Mouse (Mus musculus): Measurements from ENCODE around the gene Cep250. TPM values are rescaled to one million over a fixed set of nuclear protein-coding genes. Genes with fewer than 3 reads are reported as not detected.

Gene Cep250
- polyA plus RNA-seq, 1 experiment from 2014 or later = 35.7 TPM

GRCm38 (mm10) chr2:155974087-155974731, 18.0 kb downstream of the Cep250 start:
- Histone ChIP-seq H3K4me2 (no peak overlapping the region), H3K4me3 (no peak overlapping the region), H3K4me1 (no peaks in the 10 kb centered on the region), H3K9me3 (no peaks in the 10 kb centered on the region), H3K9ac (no peak overlapping the region), H3K27ac (no peak overlapping the region), H3K36me3 (peaks cover 87% of the 10 kb centered on the region), H3K27me3 (no peaks in the 10 kb centered on the region)
- ATAC-seq (ENCODE audit: insufficient number of reproducible peaks, insufficient read depth, low FRiP score, low TSS enrichment, low read depth) = no peak
- WGBS = 81% methylated on average over 14 of the region's 14 CpGs

DNA sequence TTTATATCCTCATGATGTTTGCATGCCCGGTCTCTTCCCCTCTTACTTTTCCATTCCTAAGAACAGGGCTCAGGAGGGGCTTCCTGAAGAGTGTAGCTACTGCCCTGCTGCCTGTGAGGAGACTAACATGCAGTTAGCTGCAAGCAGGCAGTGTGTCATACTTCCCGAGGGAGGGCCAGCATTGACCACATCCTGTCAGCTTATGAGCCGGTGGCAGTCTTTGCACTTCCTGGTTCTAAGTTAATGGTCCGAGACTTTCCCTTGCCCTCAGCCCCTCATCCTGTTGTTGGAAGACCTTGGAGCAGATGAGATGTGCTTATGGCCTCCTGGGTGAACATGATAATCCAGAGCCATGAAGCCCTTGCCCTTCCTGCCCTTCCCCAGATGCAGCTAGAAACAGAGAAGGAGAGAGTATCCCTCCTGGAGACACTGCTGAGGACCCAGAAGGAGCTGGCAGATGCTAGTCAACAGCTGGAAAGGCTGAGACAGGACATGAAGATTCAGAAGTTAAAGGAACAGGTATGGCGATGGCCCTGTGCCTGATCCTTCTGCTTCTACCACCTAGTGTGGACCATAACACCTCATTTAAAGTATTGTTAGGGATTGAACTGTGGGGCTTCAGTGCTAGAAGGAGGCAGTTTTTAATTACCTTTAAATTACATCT, 23.2 kb downstream of the Cep250 start:
- no peak for ATAC-seq (ENCODE audit: insufficient number of reproducible peaks, insufficient read depth, low FRiP score, low TSS enrichment, low read depth)
- peaks cover 91% of the 10 kb centered on the region for H3K36me3 ChIP-seq

DNA sequence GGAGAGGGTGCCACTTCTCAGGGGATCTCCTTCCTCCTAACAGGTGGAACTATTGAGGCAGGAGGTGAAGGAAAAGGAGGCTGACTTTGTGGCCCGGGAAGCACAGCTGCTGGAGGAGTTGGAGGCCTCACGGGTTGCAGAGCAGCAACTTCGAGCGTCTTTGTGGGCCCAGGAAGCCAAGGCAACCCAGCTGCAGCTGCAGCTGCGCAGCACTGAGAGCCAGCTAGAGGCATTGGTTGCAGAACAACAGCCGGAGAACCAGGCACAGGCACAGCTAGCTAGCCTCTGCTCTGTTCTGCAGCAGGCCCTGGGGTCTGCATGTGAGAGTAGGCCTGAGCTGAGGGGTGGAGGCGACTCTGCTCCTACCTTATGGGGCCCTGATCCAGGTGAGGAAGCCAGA, 29.5 kb downstream of the Cep250 start:
- H3K27me3 ChIP-seq = no peaks in the 10 kb centered on the region
- ATAC-seq (ENCODE audit: insufficient number of reproducible peaks, insufficient read depth, low FRiP score, low TSS enrichment, low read depth) = no peak
- H3K9me3 ChIP-seq = no peaks in the 10 kb centered on the region
- 84% methylated on average over 7 of the region's 7 CpGs for WGBS
- no peak overlapping the region for H3K9ac ChIP-seq
- H3K27ac ChIP-seq = no peak overlapping the region
- H3K4me3 ChIP-seq = no peak overlapping the region
- no peaks in the 10 kb centered on the region for H3K4me1 ChIP-seq
- H3K36me3 ChIP-seq = peaks cover 99% of the 10 kb centered on the region
- no peak overlapping the region for H3K4me2 ChIP-seq

More for the DNA sequence above, 23.2 kb downstream of the Cep250 start:
- no peak overlapping the region for H3K9ac ChIP-seq
- no peaks in the 10 kb centered on the region for H3K27me3 ChIP-seq
- 85% methylated on average over 5 of the region's 5 CpGs for WGBS
- no peaks in the 10 kb centered on the region for H3K4me1 ChIP-seq
- no peak overlapping the region for H3K27ac ChIP-seq
- H3K4me2 ChIP-seq = no peak overlapping the region
- no peak overlapping the region for H3K4me3 ChIP-seq
- no peaks in the 10 kb centered on the region for H3K9me3 ChIP-seq

- WGBS = 96% methylated on average over 6 of the region's 6 CpGs
- no peaks in the 10 kb centered on the region for H3K4me1 ChIP-seq
- no peak overlapping the region for H3K4me2 ChIP-seq
- no peaks in the 10 kb centered on the region for H3K27me3 ChIP-seq
- H3K4me3 ChIP-seq = no peak overlapping the region
- H3K27ac ChIP-seq = no peak overlapping the region
- ATAC-seq (ENCODE audit: insufficient number of reproducible peaks, insufficient read depth, low FRiP score, low TSS enrichment, low read depth) = no peak
- H3K36me3 ChIP-seq = peaks cover 99% of the 10 kb centered on the region
- H3K9ac ChIP-seq = no peak overlapping the region
- H3K9me3 ChIP-seq = no peaks in the 10 kb centered on the region
These were observed 30.9 kb downstream of the Cep250 start for GRCm38 (mm10) chr2:155987131-155987530.

DNA sequence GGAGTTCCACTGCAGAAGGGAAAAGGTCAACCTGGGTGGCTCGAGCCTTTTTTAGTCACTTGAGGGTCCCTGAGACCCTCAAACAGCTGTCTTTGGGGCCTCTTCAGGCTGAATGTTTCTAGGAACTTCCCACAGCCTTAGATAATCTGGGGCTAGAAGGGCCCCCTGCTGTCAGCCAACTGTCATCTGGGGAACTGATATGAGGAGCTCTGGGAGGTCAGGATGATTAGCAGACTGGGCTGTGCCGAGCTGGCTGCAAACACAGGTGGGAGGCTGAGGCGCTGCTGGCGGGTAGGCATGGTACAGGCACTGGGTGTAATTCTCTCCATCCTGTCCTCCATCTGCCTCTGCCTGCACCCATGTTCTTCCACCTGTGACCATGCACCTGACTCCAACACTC, 32.8 kb downstream of the Cep250 start:
- H3K36me3 ChIP-seq = peaks cover 99% of the 10 kb centered on the region
- WGBS = 85% methylated on average over 4 of the region's 4 CpGs

GRCm38 (mm10) chr2:155991151-155991550, 34.9 kb downstream of the Cep250 start:
- Histone ChIP-seq H3K4me2 (no peak overlapping the region), H3K36me3 (peaks cover 99% of the 10 kb centered on the region)
- 93% methylated on average over 10 of the region's 10 CpGs for WGBS

More for the DNA sequence above, 32.8 kb downstream of the Cep250 start:
- H3K4me3 ChIP-seq = no peak overlapping the region
- H3K9ac ChIP-seq = no peak overlapping the region
- no peak overlapping the region for H3K27ac ChIP-seq
- no peaks in the 10 kb centered on the region for H3K27me3 ChIP-seq
- H3K9me3 ChIP-seq = no peaks in the 10 kb centered on the region
- H3K4me1 ChIP-seq = no peaks in the 10 kb centered on the region
- H3K4me2 ChIP-seq = no peak overlapping the region
- ATAC-seq (ENCODE audit: insufficient number of reproducible peaks, insufficient read depth, low FRiP score, low TSS enrichment, low read depth) = no peak

DNA sequence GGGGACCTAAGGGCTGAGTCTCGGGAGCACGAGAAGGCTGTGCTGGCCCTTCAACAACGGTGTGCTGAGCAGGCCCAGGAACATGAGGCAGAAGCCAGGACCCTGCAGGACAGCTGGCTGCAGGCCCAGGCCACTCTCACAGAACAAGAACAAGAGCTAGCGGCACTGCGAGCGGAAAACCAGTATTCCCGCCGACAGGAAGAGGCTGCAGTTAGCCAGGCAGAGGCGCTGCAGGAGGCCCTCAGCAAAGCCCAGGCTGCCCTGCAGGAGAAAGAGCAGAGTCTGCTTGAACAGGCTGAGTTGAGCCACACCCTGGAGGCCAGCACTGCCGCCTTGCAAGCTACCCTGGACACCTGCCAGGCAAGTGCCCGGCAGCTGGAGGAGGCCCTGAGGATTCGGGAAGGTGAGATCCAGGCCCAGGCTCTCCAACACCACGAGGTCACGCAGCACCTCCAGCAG, 35.6 kb downstream of the Cep250 start:
- no peak overlapping the region for H3K4me3 ChIP-seq
- no peaks in the 10 kb centered on the region for H3K27me3 ChIP-seq
- H3K9me3 ChIP-seq = no peaks in the 10 kb centered on the region
- ATAC-seq (ENCODE audit: insufficient number of reproducible peaks, insufficient read depth, low FRiP score, low TSS enrichment, low read depth) = no peak
- WGBS = 88% methylated on average over 14 of the region's 14 CpGs
- no peak overlapping the region for H3K9ac ChIP-seq
- H3K4me2 ChIP-seq = no peak overlapping the region
- no peak overlapping the region for H3K27ac ChIP-seq
- H3K4me1 ChIP-seq = no peaks in the 10 kb centered on the region
- H3K36me3 ChIP-seq = peaks cover 99% of the 10 kb centered on the region

More at GRCm38 (mm10) chr2:155991151-155991550, 34.9 kb downstream of the Cep250 start:
- Histone ChIP-seq H3K4me3 (no peak overlapping the region), H3K9me3 (no peaks in the 10 kb centered on the region), H3K4me1 (no peaks in the 10 kb centered on the region), H3K27ac (no peak overlapping the region), H3K27me3 (no peaks in the 10 kb centered on the region), H3K9ac (no peak overlapping the region)
- no peak for ATAC-seq (ENCODE audit: insufficient number of reproducible peaks, insufficient read depth, low FRiP score, low TSS enrichment, low read depth)

DNA sequence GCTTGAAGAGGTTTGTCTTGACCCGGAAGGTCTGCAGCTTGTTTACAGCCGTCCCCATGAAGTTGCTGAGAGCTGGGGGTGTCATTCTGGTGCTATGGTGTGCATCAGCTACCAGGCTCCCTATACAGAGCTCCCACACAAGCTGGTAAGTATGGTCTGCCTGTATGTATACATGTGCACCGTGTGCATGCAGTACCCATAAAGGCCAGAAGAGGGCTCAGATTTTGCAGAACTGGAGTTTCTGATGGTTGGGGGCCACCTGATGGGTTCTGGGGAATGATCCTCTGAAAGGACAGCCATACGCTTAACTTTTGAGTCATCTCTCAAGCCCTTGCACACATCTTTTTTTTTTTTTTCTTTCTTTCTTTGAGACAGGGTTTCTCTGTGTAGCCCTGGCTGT, 49.1 kb downstream of the Cep250 start:
- H3K4me1 ChIP-seq = peaks cover 10% of the 10 kb centered on the region
- H3K4me2 ChIP-seq = no peak overlapping the region
- H3K27me3 ChIP-seq = no peaks in the 10 kb centered on the region
- peaks cover 19% of the 10 kb centered on the region for H3K36me3 ChIP-seq
- H3K9ac ChIP-seq = no peak overlapping the region
- no peak for ATAC-seq (ENCODE audit: insufficient number of reproducible peaks, insufficient read depth, low FRiP score, low TSS enrichment, low read depth)
- H3K27ac ChIP-seq = no peak overlapping the region
- WGBS = 87% methylated on average over 4 of the region's 4 CpGs
- H3K4me3 ChIP-seq = no peak overlapping the region
- H3K9me3 ChIP-seq = no peaks in the 10 kb centered on the region

DNA sequence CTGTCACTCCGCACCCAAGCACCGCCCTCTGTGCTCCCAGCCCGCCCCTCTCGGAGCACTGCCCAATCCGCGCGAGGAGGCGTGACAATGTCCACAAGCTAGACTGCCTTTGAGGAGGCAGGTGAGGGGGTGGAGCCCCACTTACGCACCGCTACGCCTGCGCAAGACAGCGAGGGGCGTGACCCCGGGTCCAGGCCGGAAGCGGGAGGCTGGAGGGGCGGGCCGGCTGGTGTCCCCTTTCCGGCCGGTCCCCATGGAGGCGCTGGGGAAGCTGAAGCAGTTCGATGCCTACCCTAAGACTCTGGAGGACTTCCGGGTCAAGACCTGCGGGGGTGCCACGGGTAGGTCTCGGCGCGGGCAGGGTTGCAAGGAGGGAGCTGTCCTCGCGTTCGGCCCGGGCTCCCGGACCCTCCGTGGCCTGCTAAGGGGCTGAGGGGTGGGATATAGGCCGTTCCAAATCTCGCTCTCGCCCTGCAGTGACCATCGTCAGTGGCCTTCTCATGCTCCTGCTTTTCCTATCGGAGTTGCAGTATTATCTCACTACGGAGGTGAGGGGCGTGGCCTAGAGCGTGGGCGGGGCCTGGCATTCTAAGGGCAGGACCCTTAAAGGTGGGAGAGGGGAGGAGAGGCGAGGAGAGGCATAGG, 51.8 kb downstream of the Cep250 start, which contains the start of the genes 6430550D23Rik and Ergic3:
6430550D23Rik (minus strand) TSS at position 90 of the 645 bp plus-strand sequence.
Ergic3 (plus strand) TSS at position 158 of the 645 bp plus-strand sequence.
- Histone ChIP-seq H3K9ac (peak within 1 kb of the TSS; percentile 90), H3K4me3 (peak within 1 kb of the TSS; percentile 89), H3K9me3 (no peaks in the 10 kb centered on the region), H3K27me3 (no peaks in the 10 kb centered on the region), H3K36me3 (peaks cover 40% of the 10 kb centered on the region), H3K27ac (peak within 1 kb of the TSS; percentile 75), H3K4me2 (peak within 1 kb of the TSS; percentile 67), H3K4me1 (peaks cover 10% of the 10 kb centered on the region)
- ATAC-seq (ENCODE audit: insufficient number of reproducible peaks, insufficient read depth, low FRiP score, low TSS enrichment, low read depth) = peak; percentile 99
- WGBS = under 1% methylated on average over 45 of the region's 45 CpGs

- no peak overlapping the region for H3K4me3 ChIP-seq
- no peak overlapping the region for H3K4me2 ChIP-seq
- H3K4me1 ChIP-seq = no peaks in the 10 kb centered on the region
- peaks cover 74% of the 10 kb centered on the region for H3K36me3 ChIP-seq
- no peaks in the 10 kb centered on the region for H3K27me3 ChIP-seq
- no peak overlapping the region for H3K9ac ChIP-seq
- no peaks in the 10 kb centered on the region for H3K9me3 ChIP-seq
- WGBS = 85% methylated on average over 3 of the region's 3 CpGs
- no peak for ATAC-seq (ENCODE audit: insufficient number of reproducible peaks, insufficient read depth, low FRiP score, low TSS enrichment, low read depth)
- no peak overlapping the region for H3K27ac ChIP-seq
These were observed 61.8 kb downstream of the Cep250 start for GRCm38 (mm10) chr2:156018106-156018505.

GRCm38 (mm10) chr2:156021219-156021618, 65.0 kb downstream of the Cep250 start:
- Histone ChIP-seq H3K27me3 (no peaks in the 10 kb centered on the region), H3K4me3 (no peak overlapping the region), H3K9me3 (no peaks in the 10 kb centered on the region), H3K4me1 (no peaks in the 10 kb centered on the region), H3K27ac (no peak overlapping the region), H3K4me2 (no peak overlapping the region), H3K36me3 (peaks cover 43% of the 10 kb centered on the region), H3K9ac (no peak overlapping the region)
- no peak for ATAC-seq (ENCODE audit: insufficient number of reproducible peaks, insufficient read depth, low FRiP score, low TSS enrichment, low read depth)
- WGBS = 82% methylated on average over 8 of the region's 8 CpGs
